Mouse (Mus musculus) myocyte (in vitro differentiated cells): Measurements from ENCODE around the gene Mtcl1. TPM values are rescaled to one million over a fixed set of nuclear protein-coding genes. Genes with fewer than 3 reads are reported as not detected.

Experiments used
- H3K27me3 ChIP-seq: one replicate; pipeline ENCODE4 v1.6.1; 2011; ENCODE audit not compliant: control insufficient read depth, insufficient read depth, insufficient read length
- H3K36me3 ChIP-seq: one replicate; pipeline ENCODE4 v1.6.1; 2011; ENCODE audit not compliant: control insufficient read depth, insufficient read depth
- H3K4me2 ChIP-seq: one replicate; pipeline ENCODE4 v1.6.1; 2011; ENCODE audit warnings: low read depth, control low read depth
- H3K4me3 ChIP-seq: one replicate; pipeline ENCODE4 v1.5.1; 2011; ENCODE audit warnings: mild to moderate bottlenecking, control low read depth, moderate library complexity
- H3K79me2 ChIP-seq: one replicate; pipeline ENCODE4 v1.6.1; 2011; ENCODE audit not compliant: control insufficient read depth, insufficient read depth
- H3ac ChIP-seq: one replicate; pipeline ENCODE4 v1.6.1; 2011; ENCODE audit not compliant: control insufficient read depth, insufficient read length
- CEBPB ChIP-seq: IDR thresholded peaks from 2 replicates; pipeline ENCODE4 v1.6.1; 2011; ENCODE audit warnings: mild to moderate bottlenecking, moderate library complexity; ENCODE audit not compliant: poor library complexity, insufficient read depth, severe bottlenecking
- E2F4 ChIP-seq: IDR thresholded peaks from one replicate; pipeline ENCODE4 v1.6.1; 2011; ENCODE audit warnings: mild to moderate bottlenecking, control low read depth, moderate library complexity; ENCODE audit not compliant: insufficient read depth
- MAX ChIP-seq: IDR thresholded peaks from one replicate; pipeline ENCODE4 v1.6.1; 2011; ENCODE audit warnings: low read depth, mild to moderate bottlenecking, control low read depth
- MYOD1 ChIP-seq, 3 experiments: IDR thresholded peaks; one replicate each; pipeline ENCODE4 v1.6.1; 2011; ENCODE audit warnings: control low read depth in 2 of 3, low read depth in 2 of 3, mild to moderate bottlenecking in 2 of 3, moderate library complexity in 1 of 3; ENCODE audit not compliant: insufficient read length in 2 of 3, control insufficient read depth in 1 of 3
- MYOG ChIP-seq, 3 experiments: IDR thresholded peaks; one replicate each; pipeline ENCODE4 v1.6.1; 2011; ENCODE audit warnings: control low read depth in 2 of 3, low read depth in 2 of 3, mild to moderate bottlenecking in 2 of 3; ENCODE audit not compliant: insufficient read length in 2 of 3, control insufficient read depth in 1 of 3, insufficient read depth in 1 of 3
- POLR2A ChIP-seq: IDR thresholded peaks from one replicate; pipeline ENCODE4 v1.6.1; 2011; ENCODE audit warnings: low read depth, mild to moderate bottlenecking, control low read depth, moderate library complexity; ENCODE audit not compliant: insufficient read length
- POLR2AphosphoS2 ChIP-seq: IDR thresholded peaks from one replicate; pipeline ENCODE4 v1.6.1; 2011; ENCODE audit warnings: low read depth, control low read depth; ENCODE audit not compliant: insufficient read length
- REST ChIP-seq: IDR thresholded peaks from one replicate; pipeline ENCODE4 v1.6.1; 2011; ENCODE audit warnings: mild to moderate bottlenecking, control low read depth, moderate library complexity; ENCODE audit not compliant: insufficient read depth, insufficient read length
- SRF ChIP-seq: IDR thresholded peaks from one replicate; pipeline ENCODE4 v1.6.1; 2011; ENCODE audit warnings: low read depth; ENCODE audit not compliant: control insufficient read depth, insufficient read length
- TCF12 ChIP-seq: IDR thresholded peaks from one replicate; pipeline ENCODE4 v1.6.1; 2011; ENCODE audit warnings: mild to moderate bottlenecking, control low read depth; ENCODE audit not compliant: poor library complexity, insufficient read depth, severe bottlenecking
- TCF3 ChIP-seq: IDR thresholded peaks from one replicate; pipeline ENCODE4 v1.6.1; 2011; ENCODE audit warnings: low read depth, control low read depth; ENCODE audit not compliant: insufficient read length
- USF1 ChIP-seq: IDR thresholded peaks from one replicate; pipeline ENCODE4 v1.6.1; 2011; ENCODE audit warnings: low read depth, mild to moderate bottlenecking, control low read depth, moderate library complexity
- polyA plus RNA-seq: library from polyadenylated mRNA; unstranded; fragments of >200 nt; fragmentation: generic; extraction: Trizol; gene quantifications from one replicate; pipeline ENCODE4 v1.2.1, GENCODE M21; 2012; ENCODE audit warnings: missing spikeins

The Mtcl1 gene
- polyA plus RNA-seq, 1 experiment, result 18.3 TPM

DNA sequence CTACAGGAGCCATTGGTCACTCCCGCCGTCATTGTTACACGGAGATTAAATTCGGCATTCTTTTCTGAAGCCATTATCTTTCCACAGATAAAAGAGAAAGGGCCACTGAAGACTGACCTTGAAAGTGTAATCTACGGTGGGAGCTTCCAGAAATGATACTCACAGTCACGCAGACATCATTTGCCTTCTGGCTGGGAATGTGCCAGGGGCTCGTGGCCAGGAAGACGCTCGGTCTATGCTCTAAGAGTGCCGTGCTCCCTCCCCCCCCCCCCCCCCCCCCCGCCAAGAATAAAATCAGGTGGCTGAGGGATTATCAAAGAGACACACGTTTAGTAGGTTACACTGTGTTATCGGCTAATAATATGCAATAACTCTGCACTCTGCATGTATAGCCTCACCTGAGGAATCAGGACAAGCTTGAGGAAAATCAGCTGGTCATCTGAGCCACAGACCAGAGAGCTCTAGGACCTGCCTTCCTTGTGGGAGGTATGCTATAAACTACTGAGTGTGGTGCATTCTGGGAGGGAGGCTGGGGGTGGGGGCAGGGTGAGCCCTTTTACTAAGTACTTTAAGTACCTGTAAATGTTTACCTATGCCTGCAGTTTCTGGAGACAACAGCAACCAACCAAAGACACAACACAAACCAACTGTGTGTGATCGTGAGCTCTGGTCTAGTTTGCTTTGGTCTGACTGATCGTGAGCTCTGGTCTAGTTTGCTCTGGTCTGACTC, 87.1 kb downstream of the Mtcl1 start:
- Histone ChIP-seq H3K4me2 (no peak overlapping the region), H3K79me2 (no peaks in the 10 kb centered on the region), H3K27me3 (no peaks in the 10 kb centered on the region), H3ac (no peak overlapping the region), H3K36me3 (peaks cover 7% of the 10 kb centered on the region), H3K4me3 (no peak overlapping the region)
- TF ChIP-seq MYOD1 (IDR thresholded peaks at IDR 0.05; ENCODE audit: control insufficient read depth in 1 of 3, insufficient read length in 2 of 3, low read depth in 2 of 3) (no peak), USF1 (no peak), TCF12 (no peak), TCF3 (no peak), POLR2A (no peak), REST (no peak), MAX (no peak)

DNA sequence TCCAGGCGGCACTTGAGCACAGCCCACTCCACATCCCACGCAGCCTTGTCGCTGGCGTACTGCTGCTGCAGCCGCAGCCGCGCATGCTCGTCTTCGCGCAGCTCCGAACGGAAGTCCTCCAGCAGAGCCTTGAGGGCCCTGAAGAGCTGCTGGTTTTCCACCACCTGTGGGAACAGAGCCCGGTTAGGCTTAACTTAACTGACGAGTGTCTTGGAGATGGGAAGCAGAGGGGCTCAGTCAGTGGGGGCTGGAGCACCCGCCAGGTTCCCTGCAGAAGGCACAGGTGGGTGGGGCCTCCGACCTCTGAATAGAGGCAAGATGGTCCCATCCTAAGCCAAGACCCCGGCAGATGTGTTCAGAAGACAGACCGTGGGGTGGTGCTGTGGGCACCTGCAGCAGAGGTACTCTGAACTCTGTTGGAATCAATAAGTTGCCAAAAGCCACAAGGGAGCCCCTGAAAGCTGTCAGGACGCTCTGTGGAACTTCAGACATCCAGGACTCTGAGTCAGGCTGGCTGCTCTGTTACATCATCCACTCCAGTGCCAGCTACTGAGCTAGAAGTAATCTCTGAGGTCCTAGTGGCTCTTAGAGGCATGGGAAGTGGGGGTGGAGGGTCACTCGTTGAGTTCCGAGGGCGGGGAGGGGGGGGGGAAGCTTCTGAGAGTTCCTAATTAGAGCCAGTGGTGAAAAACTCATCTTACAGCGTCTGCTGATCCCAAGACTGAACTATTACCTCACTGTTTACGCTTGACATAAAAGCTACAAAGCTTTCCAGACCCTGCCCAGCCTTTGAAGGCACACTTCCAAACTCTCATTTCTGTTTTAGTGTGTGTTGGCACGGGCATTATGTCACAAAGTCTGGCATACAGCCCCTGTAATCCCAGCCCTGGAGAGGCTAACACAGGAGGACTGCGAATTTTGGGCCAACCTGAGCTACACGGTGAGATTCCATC, 91.2 kb downstream of the Mtcl1 start:
- TF ChIP-seq E2F4 (no peak), CEBPB (peak; percentile 79; the same call in 1 of the 2 replicates), POLR2AphosphoS2 (peak; percentile 28), USF1 (no peak), MYOG (IDR thresholded peaks at IDR 0.05; ENCODE audit: control insufficient read depth in 1 of 3, insufficient read depth in 1 of 3, insufficient read length in 2 of 3, low read depth in 2 of 3) (peak in 1 of 3 experiments; percentile 17)
- Histone ChIP-seq H3K27me3 (no peaks in the 10 kb centered on the region), H3K79me2 (no peaks in the 10 kb centered on the region), H3K4me3 (no peak overlapping the region), H3K4me2 (peak overlapping the region; percentile 56), H3K36me3 (peaks cover 5% of the 10 kb centered on the region), H3ac (no peak overlapping the region)

DNA sequence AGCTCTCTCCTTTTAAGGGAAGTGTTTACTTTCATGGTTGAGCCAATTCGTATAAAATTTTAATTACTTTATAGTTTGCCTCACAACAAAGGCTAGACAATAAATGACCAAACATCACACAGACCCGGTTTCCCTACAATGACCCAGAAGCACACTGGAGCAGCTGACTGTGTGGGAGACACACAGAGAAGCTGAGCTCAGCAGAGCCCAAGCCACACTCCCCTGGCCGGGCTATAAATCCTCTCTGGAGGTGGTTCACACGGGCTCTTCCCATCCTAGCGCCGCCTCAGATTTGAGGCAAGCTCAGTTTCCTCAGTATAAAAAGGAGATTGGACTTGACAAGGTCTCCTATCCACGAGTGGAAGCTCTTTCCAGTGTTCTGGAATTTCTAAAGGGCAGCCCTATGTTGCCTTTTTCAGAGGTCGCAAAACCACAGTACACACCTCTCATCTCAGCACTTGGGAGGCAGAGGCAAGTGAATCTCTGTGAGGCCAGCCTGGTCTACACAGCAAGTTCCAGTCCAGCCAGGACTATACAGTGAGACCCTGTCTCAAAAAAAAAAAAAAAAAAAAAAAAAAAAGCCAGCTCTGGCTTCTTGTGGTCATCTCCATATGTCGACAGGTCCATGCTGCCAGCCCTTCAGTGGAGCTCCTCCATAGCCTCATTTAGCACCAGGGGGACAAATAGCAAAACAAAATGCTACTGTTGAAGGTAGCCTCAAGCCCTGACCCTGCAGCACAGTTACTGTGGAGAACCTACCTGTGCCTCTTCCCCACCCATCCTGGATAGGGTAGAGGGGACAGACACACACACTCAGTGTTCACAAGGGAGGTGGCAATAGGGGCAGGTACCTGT, 92.2 kb downstream of the Mtcl1 start:
- H3K27me3 ChIP-seq, result no peaks in the 10 kb centered on the region
- peaks cover 7% of the 10 kb centered on the region for H3K36me3 ChIP-seq
- no peak overlapping the region for H3ac ChIP-seq
- peak overlapping the region; percentile 56 for H3K4me2 ChIP-seq
- H3K4me3 ChIP-seq, result no peak overlapping the region
- TF ChIP-seq TCF3, result no peak
- no peak for TF ChIP-seq SRF
- no peak for TF ChIP-seq E2F4
- no peak for TF ChIP-seq TCF12
- no peak for TF ChIP-seq REST
- no peak for TF ChIP-seq POLR2A
- TF ChIP-seq MAX, result no peak
- TF ChIP-seq USF1, result no peak
- no peak for TF ChIP-seq POLR2AphosphoS2
- TF ChIP-seq CEBPB, result no peak
- TF ChIP-seq MYOD1 (IDR thresholded peaks at IDR 0.05; ENCODE audit: control insufficient read depth in 1 of 3, insufficient read length in 2 of 3, low read depth in 2 of 3), result no peak
- H3K79me2 ChIP-seq, result no peaks in the 10 kb centered on the region

DNA sequence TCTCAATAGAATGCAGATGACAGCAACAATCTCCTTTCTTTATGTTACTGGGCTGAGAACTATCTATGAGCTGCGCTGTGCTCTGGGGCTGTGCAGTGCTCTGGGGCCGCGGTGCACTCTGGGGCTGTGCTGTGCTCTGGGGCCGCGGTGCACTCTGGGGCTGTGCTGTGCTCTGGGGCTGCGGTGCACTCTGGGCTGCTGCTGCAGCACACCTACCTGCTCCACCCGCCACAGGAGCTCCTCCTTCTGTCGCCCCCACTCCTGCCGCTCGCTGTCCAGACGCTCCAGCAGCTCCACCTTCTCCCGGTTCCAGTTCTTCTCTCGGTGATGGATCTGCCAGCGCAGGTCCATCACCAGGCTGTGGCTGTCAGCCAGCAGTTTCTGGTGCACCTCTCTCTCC, 95.6 kb downstream of the Mtcl1 start:
- Histone ChIP-seq H3K79me2 (no peaks in the 10 kb centered on the region), H3K4me2 (no peak overlapping the region), H3K36me3 (peaks cover 7% of the 10 kb centered on the region), H3K27me3 (no peaks in the 10 kb centered on the region), H3K4me3 (no peak overlapping the region), H3ac (no peak overlapping the region)
- TF ChIP-seq E2F4 (no peak), USF1 (no peak), MYOD1 (IDR thresholded peaks at IDR 0.05; ENCODE audit: control insufficient read depth in 1 of 3, insufficient read length in 2 of 3, low read depth in 2 of 3) (no peak), REST (no peak), POLR2AphosphoS2 (no peak), TCF3 (no peak), SRF (no peak), CEBPB (no peak), MAX (no peak), POLR2A (no peak), TCF12 (no peak), MYOG (IDR thresholded peaks at IDR 0.05; ENCODE audit: control insufficient read depth in 1 of 3, insufficient read depth in 1 of 3, insufficient read length in 2 of 3, low read depth in 2 of 3) (no peak)
